In the genomic region with DNA sequence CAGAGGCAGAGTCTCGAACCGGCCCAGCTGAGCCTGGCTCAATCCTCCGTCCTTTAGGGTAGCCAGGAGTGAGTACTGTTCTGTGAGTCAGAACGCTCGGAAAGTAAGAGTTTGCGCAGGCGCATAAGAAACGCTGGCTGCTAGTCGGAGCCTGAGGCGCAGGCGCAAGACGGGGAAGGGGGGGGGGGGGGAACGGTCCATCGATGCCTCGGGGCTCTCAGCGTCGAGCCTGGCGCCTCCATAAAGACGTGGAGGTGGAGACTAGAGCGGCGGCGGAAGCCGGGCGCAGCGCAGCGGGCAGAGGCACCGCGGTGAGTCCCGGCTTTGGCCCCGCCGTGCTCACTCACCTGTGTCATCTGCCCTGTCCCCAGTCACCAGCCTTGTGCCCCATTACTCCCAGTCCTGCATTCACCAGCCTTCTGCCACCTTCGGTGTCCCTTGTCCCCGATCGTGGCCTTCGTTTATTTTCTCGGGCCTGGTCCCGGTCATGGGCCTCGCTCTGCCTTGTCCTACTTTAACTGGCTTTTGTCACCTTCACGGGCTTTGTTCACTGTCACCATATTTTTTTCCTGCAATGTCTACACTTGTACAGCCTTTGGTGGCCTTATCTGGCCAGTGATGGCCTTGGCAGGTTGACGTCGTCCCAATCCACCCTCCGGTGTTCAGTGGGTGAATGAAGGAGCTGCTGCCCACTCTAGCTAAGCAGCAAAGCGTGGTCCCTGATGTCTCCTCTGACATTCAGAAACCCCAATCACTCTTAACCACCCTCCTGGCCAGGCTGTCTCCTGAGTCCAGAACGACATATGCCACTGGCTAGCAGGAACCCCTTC, we compare ENCODE assay signal across 8 mouse cellular contexts. TPM values are rescaled to one million over a fixed set of nuclear protein-coding genes. Genes with fewer than 3 reads are reported as not detected.
DNase-seq lines count a peak whose midpoint lies in the region; ATAC-seq lines count a peak whose summit lies in the region.

A gene (plus strand): TSS at position 175 of the 830 bp plus-strand sequence.

- peak within 1 kb of the TSS; percentile 96 for H3K9ac ChIP-seq in forebrain, embryonic 11.5 days (ENCODE audit: low read length)
- H3K9ac ChIP-seq in heart, embryonic 16.5 days (ENCODE audit: low read length): peak within 1 kb of the TSS; percentile 98
- H3K9ac ChIP-seq in liver, embryonic 15.5 days: peak within 1 kb of the TSS; percentile 73
- peak within 1 kb of the TSS; percentile 93 for H3K9ac ChIP-seq in neural tube, embryonic 12.5 days

- peak; percentile 87 for ATAC-seq in forebrain, embryonic 11.5 days (replicated peaks; ENCODE audit: low FRiP score)
- ATAC-seq in heart, embryonic 16.5 days (replicated peaks; ENCODE audit: extremely low read depth, insufficient read depth, low FRiP score): peak; percentile 93
- ATAC-seq in liver, embryonic 15.5 days (ENCODE audit: insufficient read depth): peak; percentile 80
- ATAC-seq in neural tube, embryonic 12.5 days (ENCODE audit: low FRiP score, low read depth): peak; percentile 88

- H3K27ac ChIP-seq in forebrain, embryonic 11.5 days (ENCODE audit: low read depth, low read length): peak within 1 kb of the TSS; percentile 37
- peak within 1 kb of the TSS; percentile 64 for H3K27ac ChIP-seq in heart, embryonic 16.5 days (ENCODE audit: low read length)
- H3K27ac ChIP-seq in liver, embryonic 15.5 days (replicated peaks): peak within 1 kb of the TSS; percentile 80
- H3K27ac ChIP-seq in neural tube, embryonic 12.5 days: no peak within 1 kb of the TSS

- no peaks in the 10 kb centered on the region for H3K9me3 ChIP-seq in forebrain, embryonic 11.5 days (ENCODE audit: control insufficient read depth, low read length)
- H3K9me3 ChIP-seq in heart, embryonic 16.5 days (replicated peaks; ENCODE audit: control insufficient read depth, low read length): no peaks in the 10 kb centered on the region
- H3K9me3 ChIP-seq in liver, embryonic 15.5 days (replicated peaks): no peaks in the 10 kb centered on the region
- no peaks in the 10 kb centered on the region for H3K9me3 ChIP-seq in neural tube, embryonic 12.5 days

- no peaks in the 10 kb centered on the region for H3K27me3 ChIP-seq in forebrain, embryonic 11.5 days (ENCODE audit: control insufficient read depth, insufficient read depth, low read length)
- H3K27me3 ChIP-seq in heart, embryonic 16.5 days (ENCODE audit: control insufficient read depth, insufficient read depth, low read length): no peaks in the 10 kb centered on the region
- H3K27me3 ChIP-seq in liver, embryonic 15.5 days: no peaks in the 10 kb centered on the region
- no peaks in the 10 kb centered on the region for H3K27me3 ChIP-seq in neural tube, embryonic 12.5 days (replicated peaks)

- H3K4me1 ChIP-seq in forebrain, embryonic 11.5 days (replicated peaks; ENCODE audit: control insufficient read depth, insufficient read depth, low read length): peaks cover 7% of the 10 kb centered on the region; the same call in 1 of the 2 replicates
- H3K4me1 ChIP-seq in heart, embryonic 16.5 days (ENCODE audit: control insufficient read depth, insufficient read depth, low read length): peaks cover 10% of the 10 kb centered on the region
- peaks cover 75% of the 10 kb centered on the region for H3K4me1 ChIP-seq in liver, embryonic 15.5 days (replicated peaks)
- H3K4me1 ChIP-seq in neural tube, embryonic 12.5 days: peaks cover 15% of the 10 kb centered on the region

- H3K36me3 ChIP-seq in forebrain, embryonic 11.5 days (ENCODE audit: control insufficient read depth, insufficient read depth, low read length): no peaks in the 10 kb centered on the region
- H3K36me3 ChIP-seq in heart, embryonic 16.5 days (ENCODE audit: control insufficient read depth, insufficient read depth): peaks cover 21% of the 10 kb centered on the region
- peaks cover 29% of the 10 kb centered on the region for H3K36me3 ChIP-seq in liver, embryonic 15.5 days (replicated peaks)
- H3K36me3 ChIP-seq in neural tube, embryonic 12.5 days: peaks cover 29% of the 10 kb centered on the region

- peak within 1 kb of the TSS; percentile 75 for H3K4me2 ChIP-seq in forebrain, embryonic 11.5 days (ENCODE audit: low read depth, low read length, severe bottlenecking)
- H3K4me2 ChIP-seq in heart, embryonic 16.5 days (ENCODE audit: low read depth, low read length): peak within 1 kb of the TSS; percentile 99
- H3K4me2 ChIP-seq in liver, embryonic 15.5 days: peak within 1 kb of the TSS; percentile 81
- peak within 1 kb of the TSS; percentile 95 for H3K4me2 ChIP-seq in neural tube, embryonic 12.5 days (replicated peaks)

- peak; percentile 63 to 66 for DNase-seq in CD8-positive naive resting alpha-beta T cell, adult 2 months (ENCODE audit: low read depth in 2 of 2, low spot score in 2 of 2)
- DNase-seq in c-Kit-positive CD71-negative TER-119-negative erythroid progenitor cells, embryonic 14.5 days (ENCODE audit: low read depth): peak; percentile 91
- DNase-seq in forebrain, embryonic 11.5 days (ENCODE audit: low spot score): peak; percentile 97
- DNase-seq in kidney, postnatal 36 days: peak; percentile 90 to 93
- DNase-seq in telencephalon, adult 2 months (ENCODE audit: low read depth, low spot score): peak; percentile 79

- 1% methylated on average over 40 of the region's 44 CpGs for WGBS in forebrain, embryonic 11.5 days
- WGBS in heart, embryonic 16.5 days: under 1% methylated on average over 38 of the region's 44 CpGs
- WGBS in liver, embryonic 15.5 days (ENCODE audit: insufficient replicate concordance): 1% methylated on average over 37 of the region's 44 CpGs
- WGBS in neural tube, embryonic 12.5 days: 2% methylated on average over 40 of the region's 44 CpGs

- H3K4me3 ChIP-seq in forebrain, embryonic 11.5 days (ENCODE audit: low read depth, low read length): peak within 1 kb of the TSS; percentile 87
- H3K4me3 ChIP-seq in heart, embryonic 16.5 days (ENCODE audit: low read length): peak within 1 kb of the TSS; percentile 96
- peak within 1 kb of the TSS; percentile 69 for H3K4me3 ChIP-seq in liver, embryonic 15.5 days (replicated peaks)
- H3K4me3 ChIP-seq in neural tube, embryonic 12.5 days: peak within 1 kb of the TSS; percentile 89

RNA-seq across cellular contexts. Expression of the gene that starts here (rescaled TPM):
- polyA plus RNA-seq in forebrain, embryonic 11.5 days (2014; fragmentation: Nextera tagmentation; extraction: Ambion mirVana): 96.1 and 102 TPM in 2 replicates
- polyA plus RNA-seq in heart, embryonic 16.5 days (2015; fragmentation: Nextera tagmentation; extraction: Ambion mirVana): 92.1 and 97.8 TPM in 2 replicates
- polyA plus RNA-seq in liver, embryonic 15.5 days (2015; fragmentation: Nextera tagmentation; extraction: Ambion mirVana): 24.0 and 28.6 TPM in 2 replicates
- polyA plus RNA-seq in neural tube, embryonic 12.5 days (2016; fragmentation: Nextera tagmentation; extraction: Ambion mirVana): 107 and 118 TPM in 2 replicates
